Mouse (Mus musculus) cerebellum, postnatal 14 days (tissue): ENCODE data around the gene Pxt1.

ENCODE experiments used
- DNase-seq, 2 experiments: peaks; one replicate each; pipeline ENCODE4 v3.0.0; 2021; ENCODE audit warnings: mixed read lengths in 2 of 2

Pxt1 gene

DNA sequence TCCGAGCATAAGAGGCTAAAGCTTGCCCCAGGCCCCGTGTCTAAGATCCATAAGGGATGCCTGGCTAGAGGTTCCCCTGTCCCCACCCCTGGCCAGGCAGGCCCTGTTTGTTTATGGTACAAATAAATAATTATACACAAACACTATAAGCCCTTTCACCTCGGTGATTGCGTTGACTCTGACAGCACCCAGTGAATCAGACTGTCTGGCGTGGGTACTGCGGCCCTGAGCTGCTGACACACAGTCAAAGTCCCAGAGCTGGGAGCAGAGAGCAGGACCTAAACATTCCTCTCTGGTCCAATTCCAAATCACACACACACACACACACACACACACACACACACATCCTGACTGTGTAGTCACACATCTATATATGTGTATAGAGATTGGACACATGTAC lies 29.7 kb downstream of the Pxt1 start:
- no peak for DNase-seq

DNA sequence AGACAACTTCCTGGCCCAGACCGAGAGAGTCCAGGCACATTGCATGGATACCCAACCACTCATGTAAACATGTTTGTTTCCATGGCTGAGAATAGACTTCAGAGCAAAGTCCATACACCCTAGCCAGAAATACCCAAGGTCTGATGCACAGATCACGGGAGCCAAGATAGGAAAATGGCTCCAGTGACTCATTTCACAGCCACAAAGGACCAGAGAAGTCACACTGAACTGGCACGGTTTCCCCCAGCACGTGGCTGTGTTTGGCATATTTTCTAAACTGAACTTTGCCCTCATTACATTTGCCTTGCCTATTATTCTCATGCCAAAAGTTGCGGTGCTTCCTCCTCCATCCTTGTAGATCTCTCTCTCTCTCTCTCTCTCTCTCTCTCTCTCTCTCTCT lies 30.4 kb downstream of the Pxt1 start:
- DNase-seq = no peak

- DNase-seq = no peak
These were observed 33.5 kb downstream of the Pxt1 start for GRCm38 (mm10) chr17:28910139-28910538.

DNA sequence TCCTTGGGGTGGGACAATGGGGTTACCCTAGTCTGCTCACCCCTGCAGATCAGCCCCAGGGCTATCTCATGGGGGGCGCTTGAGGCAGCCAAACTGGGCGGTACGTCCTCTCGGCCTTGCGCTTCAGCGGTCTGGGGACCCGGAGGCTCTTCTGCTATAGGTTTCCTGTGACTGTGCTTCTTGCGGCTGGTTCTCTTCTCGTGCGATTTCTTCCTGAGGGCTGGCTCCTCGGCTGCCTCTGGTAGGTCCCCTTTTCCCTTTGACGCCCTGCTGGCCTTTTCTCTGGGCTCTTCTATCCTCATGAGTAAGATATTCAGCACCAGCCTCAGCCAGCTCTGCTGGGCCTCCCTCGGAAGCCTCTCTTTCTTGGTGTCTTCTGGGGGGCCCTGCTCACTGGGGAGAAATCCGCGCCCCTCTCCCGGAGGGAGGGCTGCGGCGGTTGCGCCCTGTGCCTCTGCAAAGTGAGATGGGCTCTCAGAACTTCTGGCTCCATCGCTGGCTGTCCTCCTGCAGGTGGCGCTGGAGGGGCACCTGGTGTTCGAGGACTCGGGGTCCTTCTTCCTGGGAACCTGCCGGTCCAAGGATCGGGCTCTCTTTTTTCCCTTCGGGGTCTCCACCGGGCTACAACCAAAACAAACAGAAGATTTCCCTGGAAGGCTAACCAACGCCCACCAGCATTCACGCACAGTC lies 34.2 kb downstream of the Pxt1 start:
- peak; percentile 61 to 80 for DNase-seq

GRCm38 (mm10) chr17:28907959-28908358 lies 35.7 kb downstream of the Pxt1 start:
- no peak for DNase-seq

- no peak for DNase-seq
These were observed 38.2 kb downstream of the Pxt1 start for GRCm38 (mm10) chr17:28905377-28905916.

DNA sequence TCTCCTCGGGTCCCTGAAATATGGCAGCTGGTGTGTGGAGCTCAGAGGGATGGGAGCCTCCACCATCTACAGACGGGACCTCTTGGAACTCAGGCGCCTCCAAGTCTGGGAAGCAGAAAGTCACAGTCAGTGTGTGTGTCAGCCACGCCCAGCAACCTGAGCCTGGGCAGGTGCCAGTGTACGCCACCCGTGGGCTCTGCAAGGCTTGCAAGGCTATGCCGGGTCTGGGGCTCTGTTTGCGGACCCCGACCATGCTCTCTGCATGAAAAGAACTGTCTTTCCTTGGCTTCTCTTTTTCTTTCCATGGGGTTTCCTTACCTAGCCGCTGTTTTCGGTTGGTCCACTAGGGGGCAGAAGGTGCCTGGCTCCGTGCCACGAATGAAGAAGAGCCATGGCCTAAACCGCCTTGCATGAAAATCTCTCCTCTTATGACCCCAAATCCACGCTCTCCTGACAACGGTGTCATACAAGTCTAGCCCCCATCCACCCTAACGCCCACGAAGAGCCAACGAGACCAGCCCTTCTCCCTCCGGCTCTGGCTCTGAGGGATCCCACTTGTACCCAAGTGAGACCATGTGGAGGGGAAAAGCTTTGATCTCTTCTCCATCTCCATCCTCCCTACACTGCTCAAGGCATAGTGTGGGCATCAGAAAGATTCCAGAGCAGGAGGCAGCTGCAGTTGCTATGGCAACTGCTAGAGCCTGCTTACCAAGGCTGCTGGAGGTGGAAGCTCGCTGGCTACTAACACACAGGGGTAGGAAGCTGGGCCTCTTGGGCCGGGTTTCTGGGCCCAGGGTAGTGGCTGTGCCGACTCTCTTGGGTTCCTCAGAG lies 38.9 kb downstream of the Pxt1 start:
- peak; percentile 83 to 87 for DNase-seq

DNA sequence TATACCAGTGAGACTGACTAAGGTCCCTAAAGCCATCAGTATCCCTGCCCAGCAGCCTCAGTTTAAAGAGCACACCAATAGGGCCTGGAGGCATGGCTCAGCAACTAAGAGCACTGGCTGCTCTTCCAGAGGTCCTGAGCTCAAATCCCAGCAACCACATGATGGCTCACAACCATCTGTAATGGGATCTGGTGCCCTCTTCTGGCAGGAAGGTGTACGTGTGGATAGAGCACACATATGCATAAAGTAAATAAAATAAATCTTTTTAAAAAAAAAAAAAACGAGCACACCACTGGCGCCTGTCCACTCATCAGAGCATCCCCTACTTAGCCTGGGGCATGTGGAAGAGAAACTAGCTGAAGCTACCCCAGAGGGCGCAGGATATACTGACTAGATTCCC lies 42.1 kb downstream of the Pxt1 start:
- DNase-seq = no peak

GRCm38 (mm10) chr17:28899427-28899826 lies 44.2 kb downstream of the Pxt1 start:
- DNase-seq = peak; percentile 81 to 83

DNA sequence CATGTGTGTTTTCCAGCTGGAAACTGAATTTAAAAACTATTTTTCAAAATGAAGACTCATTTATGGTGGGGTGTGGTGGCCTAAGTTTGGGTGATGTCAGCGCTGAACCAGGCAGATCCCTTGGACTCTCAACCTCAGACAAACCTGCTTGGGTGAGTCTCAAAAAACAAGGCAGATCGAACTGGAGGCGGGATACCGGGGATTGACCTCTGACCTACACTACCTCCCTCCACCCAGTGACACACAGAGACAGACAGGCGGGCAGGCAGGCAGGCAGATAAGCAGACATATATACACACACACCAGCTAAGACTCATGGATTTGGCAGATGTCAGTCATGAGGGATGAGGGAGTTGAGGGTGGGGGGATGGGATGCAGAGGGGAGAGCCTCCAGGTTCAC lies 45.4 kb downstream of the Pxt1 start:
- no peak for DNase-seq

DNA sequence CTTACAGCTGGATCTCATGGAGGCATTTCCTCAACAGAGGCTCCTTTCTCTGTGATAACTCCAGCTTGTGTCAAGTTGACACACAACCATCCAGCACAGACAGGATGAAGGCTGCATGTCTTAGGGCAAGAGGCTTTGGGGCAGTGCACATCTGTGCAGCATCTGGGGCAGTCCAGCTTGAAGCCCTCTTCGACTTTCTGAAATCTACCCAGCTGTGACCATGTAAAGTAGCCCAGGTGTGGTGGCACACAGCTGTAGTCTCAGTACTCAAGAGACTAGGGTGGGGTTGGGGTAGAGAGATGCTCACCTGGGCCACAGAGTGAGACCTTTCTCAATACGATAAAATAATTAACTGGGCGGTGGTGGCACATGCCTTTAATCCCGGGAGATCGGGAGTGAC lies 45.8 kb downstream of the Pxt1 start:
- no peak for DNase-seq

GRCm38 (mm10) chr17:28896095-28896780 lies 47.4 kb downstream of the Pxt1 start:
- no peak for DNase-seq

- DNase-seq = no peak
These were observed 48.3 kb downstream of the Pxt1 start for GRCm38 (mm10) chr17:28895217-28895875.

DNA sequence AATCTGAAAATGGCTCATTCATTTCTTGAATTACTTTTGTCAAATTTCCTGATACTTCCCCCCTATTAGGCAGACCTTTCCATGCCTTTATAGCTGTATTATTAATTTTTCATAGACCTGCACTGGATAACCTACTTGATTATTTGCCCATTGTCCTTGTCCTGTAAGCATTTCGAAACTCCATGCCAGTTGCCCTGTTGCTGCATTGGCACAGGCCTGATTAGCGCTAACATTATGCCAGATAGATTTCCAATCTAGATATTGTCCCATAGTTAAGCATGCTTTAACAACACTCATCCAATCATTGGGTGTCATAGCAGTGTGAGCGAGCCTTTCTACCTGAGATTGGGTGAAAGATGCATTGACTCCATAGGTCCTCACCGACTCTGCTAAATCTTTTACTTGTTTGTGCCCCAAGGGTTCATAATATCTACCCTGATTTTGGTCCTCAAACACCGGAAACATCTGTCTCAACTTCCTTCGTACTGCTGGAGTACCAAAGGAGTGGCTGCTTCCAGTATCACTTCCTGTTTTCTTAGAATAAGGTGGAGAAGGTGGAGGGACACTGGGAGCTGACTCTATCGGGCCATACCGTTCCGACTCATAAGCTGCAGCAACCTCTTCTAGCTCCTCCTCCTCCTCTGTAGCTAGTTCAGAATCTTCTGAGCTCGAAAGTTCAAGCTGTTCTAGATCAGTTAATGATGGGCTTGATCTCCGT lies 49.4 kb downstream of the Pxt1 start:
- no peak for DNase-seq

DNA sequence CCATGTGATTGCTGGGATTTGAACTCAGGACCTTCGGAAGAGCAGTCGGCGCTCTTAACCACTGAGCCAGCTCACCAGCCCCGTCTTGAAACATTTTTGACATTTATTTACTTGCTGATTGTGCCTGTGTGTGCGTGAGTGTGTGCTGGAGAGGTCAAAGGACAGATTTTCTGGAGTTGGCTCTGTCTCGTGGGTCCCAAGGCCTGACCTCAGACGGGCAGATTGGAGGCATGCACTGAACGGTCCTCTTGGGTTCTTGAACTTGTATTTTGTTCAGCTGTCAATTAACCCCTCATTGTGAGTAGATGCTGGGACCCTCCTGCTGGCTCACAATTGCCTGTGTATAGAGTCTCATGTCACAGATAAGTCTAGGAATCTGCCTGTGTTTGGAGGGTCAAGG lies 57.4 kb downstream of the Pxt1 start:
- DNase-seq = no peak

DNA sequence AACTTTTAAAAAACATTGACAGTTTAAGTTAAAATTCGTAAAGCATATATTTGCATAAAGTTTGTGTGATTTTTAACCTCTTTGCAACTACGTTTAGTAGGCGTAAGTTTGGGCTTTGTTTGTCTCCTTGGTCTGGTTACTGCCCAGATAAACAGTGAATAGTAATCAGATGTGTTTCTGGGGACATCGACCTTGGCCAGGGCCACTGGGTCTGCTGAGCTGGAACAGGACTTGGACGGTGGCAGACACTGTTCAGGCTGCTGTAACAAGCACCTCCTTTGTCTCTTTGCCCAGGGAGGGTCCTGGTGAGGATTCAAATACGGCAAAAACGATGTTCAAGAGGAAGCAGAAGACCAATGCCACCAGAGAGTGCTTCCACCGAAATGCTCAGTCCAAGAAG lies 58.4 kb downstream of the Pxt1 start:
- DNase-seq = no peak
